Mouse (Mus musculus) lung, postnatal 0 days (tissue): ENCODE results near the gene Celsr2.

Experiments
- CTCF ChIP-seq: IDR thresholded peaks from 2 replicates; pipeline ENCODE4 v1.5.1; 2016; ENCODE audit warnings: antibody characterized with exemption, mild to moderate bottlenecking
- EP300 ChIP-seq: IDR thresholded peaks from 2 replicates; pipeline ENCODE4 v1.6.1; 2016; ENCODE audit warnings: antibody characterized with exemption, mild to moderate bottlenecking, control low read depth

GRCm38 (mm10) chr3:108436380-108436714 is 21.0 kb upstream of the Celsr2 start:
- peak; percentile 34; the same call in 1 of the 2 replicates for TF ChIP-seq CTCF
- no peak for TF ChIP-seq EP300
